Mouse (Mus musculus) G1E (cell line): ENCODE results near the gene Cic. TPM values are rescaled to one million over a fixed set of nuclear protein-coding genes. Genes with fewer than 3 reads are reported as not detected.

Experiments
- ATAC-seq: 2 replicates; pipeline ENCODE4 v1.8.0; 2016; ENCODE audit warnings: mild to moderate bottlenecking; ENCODE audit not compliant: insufficient number of reproducible peaks, poor library complexity, low FRiP score, severe bottlenecking; ENCODE audit errors: extremely low read depth
- DNase-seq: peaks from one replicate; pipeline ENCODE4 v3.0.0; 2012; ENCODE audit warnings: low spot score
- H3K27me3 ChIP-seq: 2 replicates; pipeline ENCODE4 v1.6.1; 2012; ENCODE audit warnings: mild to moderate bottlenecking, low read length, inconsistent platforms; ENCODE audit not compliant: insufficient read depth
- H3K36me3 ChIP-seq: replicated peaks from 2 replicates; pipeline ENCODE3; 2012; ENCODE audit warnings: mild to moderate bottlenecking, inconsistent platforms
- H3K4me1 ChIP-seq: 2 replicates; pipeline ENCODE4 v1.6.1; 2012; ENCODE audit warnings: low read depth, low read length, inconsistent platforms, mixed read lengths; ENCODE audit not compliant: insufficient read depth
- H3K4me3 ChIP-seq: 2 replicates; pipeline ENCODE4 v1.5.1; 2012; ENCODE audit warnings: low read depth, mild to moderate bottlenecking, inconsistent platforms, low read length, moderate library complexity, mixed read lengths
- H3K9me3 ChIP-seq: replicated peaks from 2 replicates; pipeline ENCODE4 v1.6.1; 2012; ENCODE audit warnings: inconsistent platforms
- CTCF ChIP-seq: IDR thresholded peaks from 2 replicates; pipeline ENCODE4 v1.5.1; 2012; ENCODE audit warnings: low read depth, low read length, inconsistent platforms, mixed read lengths
- GATA1 ChIP-seq: IDR thresholded peaks from 2 replicates; pipeline ENCODE4 v1.6.1; 2012; ENCODE audit warnings: borderline replicate concordance, low read length, inconsistent platforms, mixed read lengths
- GATA2 ChIP-seq: IDR thresholded peaks from 2 replicates; pipeline ENCODE4 v1.6.1; 2012; ENCODE audit warnings: low read depth, low read length, inconsistent platforms, borderline replicate concordance
- POLR2AphosphoS5 ChIP-seq: IDR thresholded peaks from 2 replicates; pipeline ENCODE4 v1.6.1; 2012; ENCODE audit warnings: low read depth, low read length, inconsistent platforms; ENCODE audit not compliant: insufficient replicate concordance
- TAL1 ChIP-seq: conservative IDR thresholded peaks from 2 replicates; pipeline ENCODE4 v1.6.1; 2012; ENCODE audit warnings: low read depth, low read length, inconsistent platforms, mixed read lengths
- polyA plus RNA-seq: library from polyadenylated mRNA; stranded (reverse); fragments of >175 nt; gene quantifications from 2 replicates; pipeline ENCODE4 v1.2.3, GENCODE M21; 2012
- total RNA-seq, 2 experiments: library from RNA; stranded (forward) in 1 of 2; stranded (reverse) in 1 of 2; fragments of 200-1000 nt in 1 of 2; fragments of >200 nt in 1 of 2; fragmentation: Nextera tagmentation in 1 of 2; gene quantifications; 2 replicates each; pipeline ENCODE4 v1.2.3; 2014 to 2017

Gene Cic
- total and polyA plus RNA-seq, 3 experiments = 32.2 to 382 (median 160) TPM

GRCm38 (mm10) chr7:25309425-25309824 is 41.9 kb downstream of the Cic start:
- H3K27me3 ChIP-seq = peaks cover 72% of the 10 kb centered on the region
- ATAC-seq = no peak
- TF ChIP-seq TAL1 (no peak), POLR2AphosphoS5 (no peak), GATA1 (no peak), GATA2 (no peak)

GRCm38 (mm10) chr7:25311193-25311592 is 43.7 kb downstream of the Cic start:
- Histone ChIP-seq H3K4me1 (peaks cover 15% of the 10 kb centered on the region), H3K4me3 (no peak overlapping the region), H3K27me3 (peaks cover 74% of the 10 kb centered on the region), H3K9me3 (no peaks in the 10 kb centered on the region), H3K36me3 (no peaks in the 10 kb centered on the region)
- ATAC-seq = no peak
- no peak for DNase-seq
- no peak for TF ChIP-seq CTCF
- no peak for TF ChIP-seq GATA2
- TF ChIP-seq TAL1 = no peak
- TF ChIP-seq GATA1 = no peak
- TF ChIP-seq POLR2AphosphoS5 = no peak

More at GRCm38 (mm10) chr7:25309425-25309824, 41.9 kb downstream of the Cic start:
- Histone ChIP-seq H3K4me1 (peaks cover 7% of the 10 kb centered on the region; the same call in 1 of the 2 replicates), H3K9me3 (no peaks in the 10 kb centered on the region), H3K36me3 (no peaks in the 10 kb centered on the region), H3K4me3 (no peak overlapping the region)
- no peak for DNase-seq

GRCm38 (mm10) chr7:25313325-25313724 is 45.8 kb downstream of the Cic start:
- TF ChIP-seq TAL1 (no peak), GATA2 (no peak), CTCF (no peak), POLR2AphosphoS5 (no peak), GATA1 (no peak)

GRCm38 (mm10) chr7:25314606-25315305 is 47.3 kb downstream of the Cic start:
- no peak overlapping the region for H3K4me3 ChIP-seq
- H3K36me3 ChIP-seq = peaks cover 9% of the 10 kb centered on the region
- peaks cover 48% of the 10 kb centered on the region for H3K27me3 ChIP-seq
- no peaks in the 10 kb centered on the region for H3K9me3 ChIP-seq
- ATAC-seq = no peak
- DNase-seq = no peak
- H3K4me1 ChIP-seq = peaks cover 31% of the 10 kb centered on the region
- TF ChIP-seq POLR2AphosphoS5 (no peak), GATA1 (no peak), TAL1 (no peak), CTCF (no peak), GATA2 (no peak)

More at GRCm38 (mm10) chr7:25313325-25313724, 45.8 kb downstream of the Cic start:
- Histone ChIP-seq H3K36me3 (no peaks in the 10 kb centered on the region), H3K4me3 (no peak overlapping the region), H3K9me3 (no peaks in the 10 kb centered on the region), H3K27me3 (peaks cover 60% of the 10 kb centered on the region), H3K4me1 (peaks cover 27% of the 10 kb centered on the region)
- no peak for ATAC-seq
- no peak for DNase-seq

GRCm38 (mm10) chr7:25315306-25316041 is 48.0 kb downstream of the Cic start:
- Histone ChIP-seq H3K4me1 (peaks cover 31% of the 10 kb centered on the region), H3K4me3 (peak overlapping the region; percentile 53; the same call in 1 of the 2 replicates), H3K36me3 (peaks cover 13% of the 10 kb centered on the region), H3K9me3 (no peaks in the 10 kb centered on the region), H3K27me3 (peaks cover 45% of the 10 kb centered on the region)
- DNase-seq (no peak), ATAC-seq (no peak)
- no peak for TF ChIP-seq TAL1
- no peak for TF ChIP-seq GATA2
- no peak for TF ChIP-seq CTCF

GRCm38 (mm10) chr7:25316532-25317445 is 49.3 kb downstream of the Cic start, which contains the start of gene Megf8:
Gene Megf8, plus strand, starts transcription at chr7:25317164.
- H3K27me3 ChIP-seq = peaks cover 35% of the 10 kb centered on the region
- peaks cover 31% of the 10 kb centered on the region for H3K4me1 ChIP-seq
- peak; percentile 93 for DNase-seq
- peak; percentile 93 for ATAC-seq
- H3K36me3 ChIP-seq = peaks cover 16% of the 10 kb centered on the region
- peak within 1 kb of the TSS; percentile 73 for H3K4me3 ChIP-seq
- H3K9me3 ChIP-seq = no peaks in the 10 kb centered on the region
- TF ChIP-seq CTCF (peak; percentile 63; the same call in 1 of the 2 replicates), GATA1 (no peak), TAL1 (no peak)
